Mouse (Mus musculus) CD4-positive naive resting alpha-beta T cell, adult 57 days (primary cell): Measurements from ENCODE around the gene Cdhr4. TPM values are rescaled to one million over a fixed set of nuclear protein-coding genes. Genes with fewer than 3 reads are reported as not detected.

Experiments
- total RNA-seq: library from RNA; stranded (reverse); gene quantifications from one replicate; pipeline ENCODE4 v1.2.4, GENCODE M21; 2023

Gene Cdhr4
- total RNA-seq = 3.0 TPM

DNA sequence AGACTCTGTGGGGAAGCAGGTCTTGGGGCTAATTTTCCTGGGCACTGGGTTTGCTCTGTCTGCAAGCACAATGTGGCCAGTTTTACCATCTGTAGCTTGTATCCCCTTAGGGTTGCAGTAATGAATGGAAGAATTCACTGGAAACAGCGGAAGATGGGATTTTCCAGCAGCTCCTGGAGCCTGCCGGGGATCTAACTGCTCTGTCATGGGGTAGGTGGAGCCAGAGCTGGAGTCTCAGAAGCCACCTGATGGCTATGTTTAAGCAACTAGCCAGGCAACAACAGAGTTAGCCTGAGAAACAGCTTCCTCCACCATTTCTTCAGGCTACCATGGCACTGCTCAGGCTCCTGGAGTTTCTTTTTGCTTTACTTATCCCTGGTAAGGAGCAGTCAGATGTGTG is at the start of gene Cdhr4:
TSS of gene Cdhr4 (plus strand) at position 301 of the 400 bp plus-strand sequence.

DNA sequence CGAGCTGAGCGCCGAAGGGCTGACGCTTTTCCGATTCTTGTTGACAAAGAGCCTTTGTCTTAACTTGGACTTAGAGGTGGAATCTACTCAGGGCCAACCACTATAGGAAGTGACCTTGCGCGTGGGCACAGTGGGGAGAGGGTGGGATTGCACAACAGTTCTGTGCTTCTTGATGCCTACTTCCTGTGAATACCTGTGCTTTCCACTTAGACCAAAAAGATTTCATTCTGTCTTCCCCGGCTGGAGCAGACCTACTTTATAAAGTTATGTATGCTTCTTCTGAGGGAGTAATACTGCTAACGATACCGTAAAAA is 42.4 kb upstream of the Cdhr4 start, which contains the start of gene Traip:
TSS of gene Traip (plus strand) at position 215 of the 314 bp plus-strand sequence.

DNA sequence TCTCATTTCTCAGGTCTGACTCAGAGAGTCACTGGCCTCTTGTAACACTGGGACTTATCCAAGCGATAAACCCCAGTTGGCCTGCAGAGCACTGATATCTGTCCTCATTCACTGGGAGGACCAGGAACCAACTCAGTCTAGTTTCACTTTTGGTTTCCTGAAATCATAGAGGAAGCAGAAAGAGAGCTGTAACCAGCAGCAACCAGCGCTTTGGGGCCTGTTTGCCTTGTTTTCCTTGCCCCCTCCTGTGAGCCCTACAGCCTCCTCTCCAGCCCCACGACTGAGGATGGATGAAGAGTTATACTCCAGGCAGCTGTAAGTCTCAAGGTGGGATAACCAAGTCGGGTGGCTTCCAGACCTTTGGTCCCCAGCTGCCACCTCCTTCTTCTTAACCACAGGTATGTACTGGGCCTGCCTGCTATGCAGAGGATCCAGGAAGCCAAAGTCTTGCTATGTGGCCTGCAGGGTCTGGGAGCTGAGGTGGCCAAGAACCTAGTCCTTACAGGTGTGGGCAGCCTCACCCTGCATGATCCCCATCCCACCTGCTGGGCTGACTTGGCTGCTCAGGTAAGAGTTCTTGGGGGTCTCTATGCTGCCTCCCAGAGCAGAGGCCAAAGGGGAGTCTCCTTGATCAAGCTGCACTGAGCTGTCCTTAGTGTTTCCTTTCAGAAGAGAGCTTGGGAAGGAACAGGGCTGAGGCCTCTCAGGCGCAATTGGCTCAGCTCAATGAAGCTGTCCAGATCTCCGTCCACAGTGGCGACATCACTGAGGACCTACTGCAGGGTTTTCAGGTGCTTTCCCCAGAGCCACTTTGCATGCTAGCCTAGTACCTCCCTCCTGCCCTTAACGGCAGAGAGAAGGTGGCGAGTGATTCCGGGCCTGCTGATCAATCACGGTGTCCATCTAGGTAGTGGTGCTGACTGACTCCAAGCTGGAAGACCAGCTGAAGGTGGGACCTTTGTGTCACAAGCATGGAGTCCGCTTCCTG is 16.6 kb upstream of the Cdhr4 start, which contains the start of gene Uba7:
TSS of gene Uba7 (plus strand) at position 107 of the 988 bp plus-strand sequence.

DNA sequence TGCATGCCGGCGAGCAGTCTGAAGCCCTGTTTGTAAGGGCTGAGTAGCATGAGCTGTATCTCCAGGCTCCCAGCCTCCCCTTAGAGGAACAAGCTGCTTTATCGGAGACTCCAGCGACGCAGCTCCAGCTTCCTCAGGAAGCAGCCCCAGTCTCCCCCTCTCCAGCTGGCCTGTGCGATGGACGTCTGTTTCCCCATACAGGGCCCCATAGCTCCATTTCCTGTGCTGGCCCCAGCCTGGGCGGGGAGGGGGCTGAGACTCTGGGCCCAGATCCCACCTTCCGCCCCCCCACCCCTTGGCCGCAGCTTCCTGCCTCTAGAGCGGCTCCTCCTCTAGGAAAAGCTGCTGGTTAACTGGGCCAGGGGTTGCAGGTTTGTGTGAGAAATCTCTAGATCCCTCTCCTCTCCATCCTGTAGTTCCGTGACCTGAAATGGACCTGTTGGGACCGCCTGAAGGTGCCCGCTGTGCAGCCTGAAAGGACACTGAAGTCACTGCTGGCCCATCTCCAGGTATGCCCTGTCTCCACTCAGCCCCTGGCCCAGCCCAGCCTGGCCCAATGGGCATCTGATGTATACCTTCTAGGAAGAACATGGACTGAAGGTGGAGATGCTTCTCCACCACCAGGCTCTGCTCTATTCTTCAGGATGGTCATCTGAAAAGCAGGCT is 9.5 kb upstream of the Cdhr4 start, which contains the start of gene Gm20661:
TSS of gene Gm20661 (plus strand) at position 378 of the 666 bp plus-strand sequence.

DNA sequence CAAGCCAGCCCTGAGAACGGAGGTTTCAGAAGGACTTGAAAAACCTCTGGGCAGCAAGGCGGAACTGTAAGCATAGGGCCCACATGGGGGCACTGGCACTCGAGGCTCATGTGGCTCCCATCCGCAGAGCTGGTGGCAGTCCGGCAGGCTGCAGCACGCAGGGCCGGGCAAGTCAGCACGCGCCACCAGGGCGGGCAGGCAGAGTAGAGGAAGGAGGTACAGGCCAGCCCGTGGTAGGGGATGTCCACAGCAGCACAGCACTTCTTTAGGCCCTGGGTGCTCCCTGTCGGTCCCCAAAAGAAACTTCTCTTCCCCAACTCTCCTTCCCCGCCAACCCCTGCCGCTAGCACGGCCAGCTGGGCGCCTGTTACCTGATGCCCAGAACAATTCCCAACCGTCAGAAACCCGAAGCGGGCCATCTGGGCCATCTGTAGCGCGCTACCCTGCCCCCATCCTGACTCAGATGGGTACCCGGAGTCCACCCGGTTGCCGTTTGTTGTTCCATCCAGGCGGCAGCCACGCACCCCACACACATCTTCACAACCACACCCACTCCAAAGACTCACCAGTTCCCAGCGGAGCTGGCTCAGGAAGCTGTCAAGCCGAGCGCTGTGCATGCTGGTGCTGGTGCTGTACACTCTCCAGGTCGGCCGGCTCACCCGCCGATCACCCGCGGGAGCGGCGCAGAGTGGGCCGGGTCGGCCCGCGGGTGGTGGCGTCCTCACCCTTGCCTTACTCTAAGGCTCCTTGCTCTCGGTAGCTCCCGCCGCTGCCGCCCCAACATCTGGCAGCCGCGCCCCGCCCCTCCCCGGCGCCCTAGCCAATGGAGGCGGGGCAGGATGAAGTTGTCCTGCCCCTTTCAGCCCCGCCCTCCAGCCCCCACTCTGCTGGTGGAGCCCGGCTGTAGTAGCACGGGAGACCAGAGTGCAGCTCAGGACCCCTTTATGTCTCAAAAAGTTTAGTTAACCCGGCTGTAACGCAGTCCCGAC is 6.9 kb upstream of the Cdhr4 start, which contains the start of gene Inka1:
TSS of gene Inka1 (minus strand) at position 749 of the 989 bp plus-strand sequence.

DNA sequence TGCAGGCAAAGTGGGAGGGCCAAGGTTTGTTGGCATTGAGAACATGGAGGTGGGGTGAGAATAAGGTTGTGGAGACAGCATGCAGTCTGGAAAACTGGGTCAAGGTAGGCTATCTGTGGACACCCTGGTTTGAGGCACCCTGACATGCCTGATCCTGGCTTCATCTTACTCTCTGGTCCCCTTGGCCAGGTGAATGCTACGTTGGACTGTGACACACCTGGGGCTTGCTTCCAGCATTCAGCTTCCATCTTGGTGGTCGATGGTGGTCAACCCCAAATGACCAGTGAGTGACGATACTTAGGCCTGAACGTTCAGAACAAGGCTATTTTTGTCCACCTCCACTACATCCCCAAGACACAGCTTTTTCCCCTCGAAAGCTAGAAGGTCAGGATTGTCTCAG is 3.8 kb downstream of the Cdhr4 start, which contains the start of gene Gm20662:
TSS of gene Gm20662 (plus strand) at position 301 of the 400 bp plus-strand sequence.

DNA sequence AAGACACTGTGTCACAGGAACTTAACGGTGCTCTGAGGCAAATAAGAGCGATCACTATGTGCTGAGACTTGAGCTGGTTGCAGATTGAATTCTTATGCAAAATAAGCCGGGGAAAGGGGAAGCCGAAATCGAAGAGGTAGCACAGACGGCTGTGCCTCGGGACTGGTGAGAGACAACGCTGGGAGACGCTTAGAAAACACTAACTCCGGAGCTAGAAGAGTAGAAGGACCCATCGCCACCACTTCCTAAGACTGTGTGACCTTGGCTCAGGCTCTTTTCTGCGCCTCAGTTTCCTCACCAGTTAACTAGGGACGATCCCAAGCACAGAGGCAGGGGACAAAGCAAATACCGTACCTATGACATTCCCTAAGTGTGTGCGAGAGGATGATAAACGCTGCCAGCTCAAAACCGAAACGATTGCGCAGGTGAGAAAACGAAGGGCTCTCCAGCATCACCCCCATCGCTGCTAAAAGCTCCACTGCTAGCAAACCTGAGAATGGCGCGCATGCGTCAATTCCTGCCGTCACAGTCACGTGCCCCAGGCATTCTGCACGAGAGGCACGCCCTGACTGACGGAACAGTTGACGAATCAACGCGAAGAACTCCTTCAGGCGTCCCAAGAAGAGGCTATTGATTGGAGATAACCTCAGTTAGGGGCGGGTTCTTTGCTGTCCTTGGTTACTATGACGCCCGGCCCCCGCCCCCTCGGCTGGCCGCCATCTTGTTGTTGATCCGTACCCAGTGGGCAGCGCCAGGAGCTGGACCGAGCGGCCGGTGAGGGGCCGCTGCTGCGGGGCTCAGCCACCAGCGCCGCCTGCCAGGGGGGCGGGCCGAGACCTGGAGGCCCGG is 9.8 kb downstream of the Cdhr4 start, which contains the start of gene Ip6k1:
TSS of gene Ip6k1 (plus strand) at position 580 of the 849 bp plus-strand sequence.

DNA sequence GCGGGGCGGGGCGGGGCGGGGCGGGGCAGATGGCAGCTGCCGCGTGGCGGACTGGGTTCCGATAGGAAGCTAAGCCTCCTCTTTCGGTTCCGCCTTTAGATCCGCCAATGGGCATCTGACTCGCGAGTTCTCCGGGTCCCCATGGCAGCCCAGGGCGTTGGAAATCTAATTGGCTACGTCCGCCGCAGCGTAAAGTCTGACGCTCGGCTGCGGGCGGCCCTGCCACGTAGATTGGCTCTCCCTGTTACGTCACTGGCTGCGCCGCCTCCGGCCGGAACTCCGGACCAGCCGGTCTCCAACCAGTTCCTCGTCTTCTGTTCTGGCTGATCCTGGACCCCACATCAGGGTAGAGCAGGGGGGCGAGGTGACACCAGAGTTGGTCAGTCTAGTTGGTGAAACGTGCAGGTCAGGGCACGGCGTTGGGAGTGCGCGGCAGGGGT is 56.7 kb downstream of the Cdhr4 start, which contains the start of gene Gmppb:
TSS of gene Gmppb (plus strand) at position 227 of the 440 bp plus-strand sequence.

Other genes starting within 250 kb of the Cdhr4 start
- gene Rbm5, start 221.5 kb upstream of the Cdhr4 start, total RNA-seq = 262 TPM
- gene Rbm6, start 119.3 kb upstream of the Cdhr4 start, total RNA-seq = 139 TPM
- 18.6 TPM for gene Mon1a, start 104.3 kb upstream of the Cdhr4 start, total RNA-seq
- gene Mst1r, start 85.6 kb upstream of the Cdhr4 start, total RNA-seq = 0.24 TPM
- not detected for gene Actl11, start 64.0 kb upstream of the Cdhr4 start, total RNA-seq
- not detected for gene Camkv, start 56.8 kb upstream of the Cdhr4 start, total RNA-seq
- 8.8 TPM for gene Traip, start 42.4 kb upstream of the Cdhr4 start, total RNA-seq
- 186 TPM for gene Uba7, start 17.0 kb upstream of the Cdhr4 start, total RNA-seq
- gene Gm20661, start 9.4 kb upstream of the Cdhr4 start, total RNA-seq = 0.89 TPM
- gene Inka1, start 6.6 kb upstream of the Cdhr4 start, total RNA-seq = 2.2 TPM
- not detected for gene Gm20662, start 3.9 kb downstream of the Cdhr4 start, total RNA-seq
- 143 TPM for gene Ip6k1, start 10.0 kb downstream of the Cdhr4 start, total RNA-seq
- gene Gmppb, start 56.7 kb downstream of the Cdhr4 start, total RNA-seq = 23.9 TPM
- 6.9 TPM for gene Amigo3, start 60.7 kb downstream of the Cdhr4 start, total RNA-seq
- 0.71 TPM for gene Mst1, start 87.9 kb downstream of the Cdhr4 start, total RNA-seq
- gene Rnf123, start 90.8 kb downstream of the Cdhr4 start, total RNA-seq = 168 TPM
- gene Apeh, start 102.1 kb downstream of the Cdhr4 start, total RNA-seq = 110 TPM
- gene Bsn, start 197.9 kb downstream of the Cdhr4 start, total RNA-seq = 1.1 TPM